Mouse (Mus musculus) forebrain, embryonic 16.5 days (tissue): ENCODE data around the gene Sept4. TPM values are rescaled to one million over a fixed set of nuclear protein-coding genes. Genes with fewer than 3 reads are reported as not detected.

Experiments used
- ATAC-seq: fragments of 200-750 bp; cut with Nextera tagmentation; 2 replicates; pipeline ENCODE4 v1.8.0; 2017; ENCODE audit warnings: mild to moderate bottlenecking, moderate library complexity
- H3K27ac ChIP-seq: fragments of 300-500 bp; sonication (generic); 2 replicates; pipeline ENCODE4 v1.5.1; 2014; ENCODE audit warnings: low read length, control low read depth
- H3K27me3 ChIP-seq: fragments of 300-500 bp; sonication (generic); replicated peaks from 2 replicates; pipeline ENCODE4 v1.6.1; 2014; ENCODE audit warnings: low read length; ENCODE audit not compliant: control insufficient read depth, insufficient read depth
- H3K36me3 ChIP-seq: fragments of 300-500 bp; sonication (generic); 2 replicates; pipeline ENCODE4 v1.6.1; 2014; ENCODE audit not compliant: control insufficient read depth, insufficient read depth
- H3K4me1 ChIP-seq: fragments of 300-500 bp; sonication (generic); replicated peaks from 2 replicates; pipeline ENCODE4 v1.6.1; 2014; ENCODE audit warnings: low read length; ENCODE audit not compliant: control insufficient read depth, insufficient read depth
- H3K4me2 ChIP-seq: fragments of 300-500 bp; sonication (generic); 2 replicates; pipeline ENCODE4 v1.6.1; 2014; ENCODE audit warnings: mild to moderate bottlenecking, low read length, control low read depth
- H3K4me3 ChIP-seq: fragments of 300-500 bp; sonication (generic); replicated peaks from 2 replicates; pipeline ENCODE4 v1.5.1; 2014; ENCODE audit warnings: mild to moderate bottlenecking, low read length, control low read depth
- H3K9ac ChIP-seq: fragments of 300-500 bp; sonication (generic); replicated peaks from 2 replicates; pipeline ENCODE4 v1.6.1; 2014; ENCODE audit warnings: low read depth, low read length, control low read depth
- H3K9me3 ChIP-seq: fragments of 300-500 bp; sonication (generic); 2 replicates; pipeline ENCODE4 v1.6.1; 2016; ENCODE audit warnings: low read length; ENCODE audit not compliant: control insufficient read depth
- WGBS: fragments of 180-500 bp; shearing (Covaris S2); extraction: QIAGEN DNeasy Blood & Tissue Kit; methylation state at CpG from one replicate; pipeline ENCODE4 v1.1.7; 2014; 5-methylcytosine and 5-hydroxymethylcytosine counted together
- polyA plus RNA-seq: library from polyadenylated mRNA; unstranded; fragments of >200 nt; fragmentation: Nextera tagmentation; extraction: Ambion mirVana; gene quantifications from 2 replicates; pipeline ENCODE4 v1.2.1, GENCODE M21; 2015

Sept4 gene
- polyA plus RNA-seq, 1 experiment from 2014 or later = 21.9 TPM

GRCm38 (mm10) chr11:87553342-87553741 is 15.4 kb upstream of the Sept4 start:
- Histone ChIP-seq H3K4me3 (no peak overlapping the region), H3K4me2 (no peak overlapping the region), H3K4me1 (0 out of 2 replicates have a peak, but pooled peaks cover 3% of the 10 kb centered on the region), H3K9me3 (no peaks in the 10 kb centered on the region), H3K36me3 (no peaks in the 10 kb centered on the region), H3K9ac (no peak overlapping the region), H3K27ac (no peak overlapping the region), H3K27me3 (no peaks in the 10 kb centered on the region)
- ATAC-seq = no peak
- WGBS = 75% methylated on average over 4 of the region's 4 CpGs

GRCm38 (mm10) chr11:87554386-87554785 is 14.3 kb upstream of the Sept4 start:
- Histone ChIP-seq H3K27me3 (no peaks in the 10 kb centered on the region), H3K4me2 (no peak overlapping the region), H3K4me1 (0 out of 2 replicates have a peak, but pooled peaks cover 3% of the 10 kb centered on the region), H3K9me3 (no peaks in the 10 kb centered on the region), H3K27ac (no peak overlapping the region), H3K9ac (no peak overlapping the region), H3K36me3 (no peaks in the 10 kb centered on the region), H3K4me3 (no peak overlapping the region)
- 26% methylated on average over 5 of the region's 5 CpGs for WGBS
- ATAC-seq = no peak

GRCm38 (mm10) chr11:87555106-87555703 is 13.5 kb upstream of the Sept4 start:
- WGBS = 29% methylated on average over 2 of the region's 2 CpGs
- no peak for ATAC-seq
- H3K9ac ChIP-seq = no peak overlapping the region

GRCm38 (mm10) chr11:87561208-87561607 is 7.5 kb upstream of the Sept4 start:
- H3K4me2 ChIP-seq = no peak overlapping the region
- no peak overlapping the region for H3K4me3 ChIP-seq
- H3K27me3 ChIP-seq = no peaks in the 10 kb centered on the region
- no peaks in the 10 kb centered on the region for H3K36me3 ChIP-seq
- H3K9me3 ChIP-seq = no peaks in the 10 kb centered on the region
- ATAC-seq = no peak
- WGBS = 82% methylated on average over 6 of the region's 6 CpGs
- no peaks in the 10 kb centered on the region for H3K4me1 ChIP-seq
- H3K9ac ChIP-seq = no peak overlapping the region
- H3K27ac ChIP-seq = no peak overlapping the region

More at GRCm38 (mm10) chr11:87555106-87555703, 13.5 kb upstream of the Sept4 start:
- 0 out of 2 replicates have a peak, but pooled peaks cover 3% of the 10 kb centered on the region for H3K4me1 ChIP-seq
- no peak overlapping the region for H3K27ac ChIP-seq
- no peaks in the 10 kb centered on the region for H3K36me3 ChIP-seq
- H3K4me2 ChIP-seq = no peak overlapping the region
- H3K27me3 ChIP-seq = no peaks in the 10 kb centered on the region
- no peaks in the 10 kb centered on the region for H3K9me3 ChIP-seq
- H3K4me3 ChIP-seq = no peak overlapping the region

- no peak within 1 kb of the TSS for H3K4me2 ChIP-seq
- WGBS = 82% methylated on average over 3 of the region's 3 CpGs
- no peaks in the 10 kb centered on the region for H3K27me3 ChIP-seq
- no peak within 1 kb of the TSS for H3K9ac ChIP-seq
- no peaks in the 10 kb centered on the region for H3K36me3 ChIP-seq
- H3K9me3 ChIP-seq = no peaks in the 10 kb centered on the region
- no peak within 1 kb of the TSS for H3K27ac ChIP-seq
- ATAC-seq = no peak
- no peak within 1 kb of the TSS for H3K4me3 ChIP-seq
- no peaks in the 10 kb centered on the region for H3K4me1 ChIP-seq
These were observed 2.2 kb upstream of the Sept4 start, which contains the start of gene Gm11492 for GRCm38 (mm10) chr11:87566501-87566900. Gene Gm11492, plus strand, starts transcription at chr11:87566653.

GRCm38 (mm10) chr11:87570743-87571142 is 2.0 kb downstream of the Sept4 start:
- ATAC-seq = no peak
- H3K9me3 ChIP-seq = no peaks in the 10 kb centered on the region
- H3K36me3 ChIP-seq = no peaks in the 10 kb centered on the region
- H3K4me2 ChIP-seq = no peak overlapping the region
- H3K27me3 ChIP-seq = no peaks in the 10 kb centered on the region
- H3K4me1 ChIP-seq = no peaks in the 10 kb centered on the region
- 62% methylated on average over 5 of the region's 5 CpGs for WGBS
- no peak overlapping the region for H3K27ac ChIP-seq
- H3K9ac ChIP-seq = no peak overlapping the region
- H3K4me3 ChIP-seq = no peak overlapping the region

- Histone ChIP-seq H3K27me3 (no peaks in the 10 kb centered on the region), H3K4me2 (no peak overlapping the region), H3K9me3 (no peaks in the 10 kb centered on the region), H3K27ac (no peak overlapping the region), H3K36me3 (no peaks in the 10 kb centered on the region), H3K4me1 (no peaks in the 10 kb centered on the region), H3K9ac (no peak overlapping the region), H3K4me3 (no peak overlapping the region)
- WGBS = 92% methylated on average over 1 of the region's 1 CpGs
- ATAC-seq = no peak
These were observed 2.8 kb downstream of the Sept4 start for GRCm38 (mm10) chr11:87571361-87571950.

GRCm38 (mm10) chr11:87573751-87574150 is 5.0 kb downstream of the Sept4 start:
- 84% methylated on average over 7 of the region's 7 CpGs for WGBS
- Histone ChIP-seq H3K4me1 (peaks cover 12% of the 10 kb centered on the region), H3K4me2 (no peak overlapping the region), H3K4me3 (no peak overlapping the region), H3K27me3 (no peaks in the 10 kb centered on the region; the same call in 1 of the 2 replicates), H3K9me3 (no peaks in the 10 kb centered on the region), H3K36me3 (no peaks in the 10 kb centered on the region), H3K27ac (no peak overlapping the region), H3K9ac (no peak overlapping the region)
- no peak for ATAC-seq

GRCm38 (mm10) chr11:87574520-87575180 is 5.9 kb downstream of the Sept4 start:
- Histone ChIP-seq H3K36me3 (no peaks in the 10 kb centered on the region), H3K4me3 (no peak overlapping the region), H3K4me1 (peaks cover 17% of the 10 kb centered on the region), H3K27me3 (no peaks in the 10 kb centered on the region; the same call in 1 of the 2 replicates), H3K27ac (no peak overlapping the region), H3K4me2 (no peak overlapping the region), H3K9me3 (no peaks in the 10 kb centered on the region), H3K9ac (no peak overlapping the region)
- 82% methylated on average over 21 of the region's 21 CpGs for WGBS
- ATAC-seq = no peak
